Mouse (Mus musculus) bone marrow, adult 2 months (tissue): ENCODE results near the gene Rrp36. TPM values are rescaled to one million over a fixed set of nuclear protein-coding genes. Genes with fewer than 3 reads are reported as not detected.

Experiments used
- H3K27ac ChIP-seq: fragments of 200-500 bp; 2 replicates; pipeline ENCODE4 v1.5.1; 2012; ENCODE audit warnings: low read depth, mild to moderate bottlenecking, control low read depth, inconsistent platforms, low read length; ENCODE audit not compliant: control insufficient read depth, poor library complexity, insufficient read depth
- H3K4me1 ChIP-seq: fragments of 200-500 bp; 2 replicates; pipeline ENCODE4 v1.6.1; 2011; ENCODE audit warnings: low read length; ENCODE audit not compliant: control insufficient read depth, insufficient read depth
- H3K4me3 ChIP-seq: fragments of 200-500 bp; replicated peaks from 2 replicates; pipeline ENCODE3; 2011; ENCODE audit warnings: mild to moderate bottlenecking, low read depth, low read length, control low read depth; ENCODE audit not compliant: control insufficient read depth
- CTCF ChIP-seq: fragments of 200-500 bp; IDR thresholded peaks from 2 replicates; pipeline ENCODE4 v1.5.1; 2011; ENCODE audit warnings: low read length, control low read depth; ENCODE audit not compliant: control insufficient read depth, insufficient read depth
- POLR2A ChIP-seq: fragments of 200-500 bp; IDR thresholded peaks from 2 replicates; pipeline ENCODE4 v1.6.1; 2011; ENCODE audit warnings: low read depth, mild to moderate bottlenecking, control low read depth, low read length, borderline replicate concordance; ENCODE audit not compliant: control insufficient read depth
- WGBS: fragments of 180-500 bp; shearing (Covaris S2); methylation state at CpG from one replicate; pipeline ENCODE4 v1.1.7; 2018; 5-methylcytosine and 5-hydroxymethylcytosine counted together
- polyA plus RNA-seq: library from polyadenylated mRNA; stranded (reverse); fragments of >200 nt; gene quantifications from 2 replicates; pipeline ENCODE4 v1.2.4, GENCODE M21; 2011; ENCODE audit warnings: low replicate concordance; ENCODE audit not compliant: missing spikeins, insufficient read depth, insufficient read length

Gene Rrp36
- polyA plus RNA-seq, result 10.3 and 23.3 TPM in 2 replicates

- Histone ChIP-seq H3K27ac (peak within 1 kb of the TSS; percentile 63), H3K4me1 (peaks cover 1% of the 10 kb centered on the region; the same call in 1 of the 2 replicates), H3K4me3 (peak within 1 kb of the TSS; percentile 79)
- under 1% methylated on average over 43 of the region's 43 CpGs for WGBS
- TF ChIP-seq POLR2A (peak; percentile 90), CTCF (no peak)
Observed at GRCm38 (mm10) chr17:46673850-46674529, at the start of gene Rrp36. Rrp36 (minus strand) TSS chr17:46674352.

DNA sequence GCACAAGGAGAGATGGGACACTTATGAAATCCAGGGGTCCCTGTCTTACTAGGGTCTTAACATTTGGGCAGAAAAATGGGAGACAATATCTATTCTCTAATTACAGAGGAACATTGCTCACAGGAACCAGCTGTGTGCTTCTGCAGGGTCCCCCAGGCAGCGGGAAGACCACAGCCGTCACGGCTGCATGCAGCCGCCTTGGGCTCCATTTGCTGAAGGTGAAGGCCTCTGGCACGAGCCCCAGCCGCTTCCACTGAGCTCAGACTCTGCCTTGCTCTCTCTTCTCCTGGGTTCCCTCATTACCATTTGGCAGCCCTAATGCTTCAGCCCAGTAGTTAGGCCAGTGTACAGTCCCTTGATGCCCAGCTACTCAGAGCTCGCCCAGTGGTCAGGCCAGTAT lies 46.9 kb upstream of the Rrp36 start:
- H3K27ac ChIP-seq, result no peak overlapping the region
- H3K4me3 ChIP-seq, result no peak overlapping the region
- no peaks in the 10 kb centered on the region for H3K4me1 ChIP-seq
- WGBS, result 85% methylated on average over 7 of the region's 7 CpGs
- TF ChIP-seq POLR2A (no peak), CTCF (no peak)

- Histone ChIP-seq H3K4me1 (no peaks in the 10 kb centered on the region), H3K4me3 (no peak overlapping the region), H3K27ac (no peak overlapping the region)
- 87% methylated on average over 11 of the region's 11 CpGs for WGBS
- TF ChIP-seq POLR2A (no peak), CTCF (no peak)
Observed at GRCm38 (mm10) chr17:46714756-46715481, 40.8 kb upstream of the Rrp36 start.

DNA sequence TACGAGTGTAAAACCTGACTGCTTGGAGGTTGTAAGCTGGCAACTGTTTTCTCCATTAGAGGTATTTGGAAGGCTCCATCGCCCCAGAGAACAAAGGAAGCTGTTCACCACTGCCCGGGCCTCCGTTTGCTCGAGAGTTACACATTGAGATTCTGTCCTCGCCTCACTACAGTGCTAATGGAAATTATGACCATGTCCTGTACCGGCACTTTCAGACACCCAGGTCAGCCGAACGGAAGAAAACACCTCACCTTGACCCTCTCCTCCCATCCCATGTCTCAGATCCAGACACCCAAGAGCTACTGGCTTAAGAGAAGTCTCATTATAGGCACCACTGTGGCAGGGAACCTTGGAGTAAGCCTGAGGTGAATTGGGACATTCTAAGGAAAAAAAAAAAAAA lies 39.7 kb upstream of the Rrp36 start:
- Histone ChIP-seq H3K4me3 (no peak overlapping the region), H3K4me1 (no peaks in the 10 kb centered on the region), H3K27ac (no peak overlapping the region)
- no peak for TF ChIP-seq CTCF
- no peak for TF ChIP-seq POLR2A
- 87% methylated on average over 9 of the region's 9 CpGs for WGBS

DNA sequence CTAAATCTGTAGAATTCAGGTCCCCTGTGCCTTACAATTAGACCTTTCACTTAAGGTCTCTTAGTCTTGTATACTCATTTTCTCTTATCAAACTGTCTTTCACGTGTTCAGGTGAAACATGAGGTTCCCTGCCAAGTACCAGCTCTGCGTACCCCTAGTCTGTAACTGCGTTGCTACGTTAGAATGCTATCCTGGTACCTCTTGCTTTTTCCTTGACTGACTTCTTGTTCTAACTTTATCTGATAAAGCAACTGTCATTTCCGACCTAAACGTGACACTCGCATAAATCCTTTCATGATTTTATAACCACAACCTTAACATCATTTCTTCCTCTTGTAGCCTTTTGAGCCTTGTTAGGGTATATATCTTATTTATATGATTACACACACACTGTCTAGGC lies 38.3 kb upstream of the Rrp36 start:
- TF ChIP-seq CTCF (no peak), POLR2A (no peak)
- H3K27ac ChIP-seq, result no peak overlapping the region
- WGBS, result 2% methylated on average over 7 of the region's 7 CpGs

DNA sequence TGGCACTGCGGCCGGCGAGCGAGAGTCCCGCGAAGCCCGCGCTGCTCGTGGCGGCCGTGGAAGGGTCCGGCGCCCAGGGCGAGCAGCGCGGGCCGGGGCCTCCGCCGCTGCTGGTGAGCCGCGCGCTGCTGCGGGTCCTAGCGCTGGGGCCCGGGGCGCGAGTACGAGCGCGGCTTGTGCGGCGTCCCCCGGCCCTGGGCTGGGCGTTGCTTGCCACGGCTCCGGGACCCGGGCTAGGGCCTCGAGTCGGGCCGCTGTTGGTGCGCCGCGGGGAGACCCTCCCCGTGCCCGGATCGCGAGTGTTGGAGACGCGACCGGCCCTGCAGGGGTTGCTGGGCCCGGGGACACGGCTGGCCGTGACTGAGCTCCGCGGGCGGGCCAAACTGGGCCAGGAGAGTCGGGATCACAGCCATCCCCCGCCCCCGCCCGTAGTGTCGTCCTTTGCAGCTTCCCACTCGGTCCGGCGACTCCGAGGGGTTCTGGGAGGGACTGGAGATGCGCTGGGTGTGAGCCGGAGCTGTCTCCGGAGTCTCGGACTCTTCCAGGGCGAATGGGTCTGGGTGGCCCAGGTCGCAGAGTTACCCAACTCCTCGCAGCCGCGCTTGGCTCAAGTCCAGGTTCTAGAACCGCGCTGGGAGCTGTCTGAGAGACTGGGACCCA lies 37.6 kb upstream of the Rrp36 start:
- H3K27ac ChIP-seq, result peak overlapping the region; percentile 88
- H3K4me3 ChIP-seq, result peak overlapping the region; percentile 99
- no peaks in the 10 kb centered on the region for H3K4me1 ChIP-seq
- under 1% methylated on average over 74 of the region's 76 CpGs for WGBS
- no peak for TF ChIP-seq CTCF
- peak; percentile 5; the same call in 1 of the 2 replicates for TF ChIP-seq POLR2A

More for the DNA sequence above, 38.3 kb upstream of the Rrp36 start:
- no peaks in the 10 kb centered on the region for H3K4me1 ChIP-seq
- H3K4me3 ChIP-seq, result peak overlapping the region; percentile 99

GRCm38 (mm10) chr17:46710959-46711597 lies 36.9 kb upstream of the Rrp36 start, which contains the start of gene Pex6:
Pex6 (plus strand) TSS chr17:46711463.
- H3K4me3 ChIP-seq, result peak within 1 kb of the TSS; percentile 99
- 6% methylated on average over 36 of the region's 36 CpGs for WGBS
- H3K4me1 ChIP-seq, result no peaks in the 10 kb centered on the region
- TF ChIP-seq CTCF (no peak), POLR2A (peak; percentile 65; the same call in 1 of the 2 replicates)
- peak within 1 kb of the TSS; percentile 88 for H3K27ac ChIP-seq
